ENCODE assay signal across 8 mouse cellular contexts in the genomic region with DNA sequence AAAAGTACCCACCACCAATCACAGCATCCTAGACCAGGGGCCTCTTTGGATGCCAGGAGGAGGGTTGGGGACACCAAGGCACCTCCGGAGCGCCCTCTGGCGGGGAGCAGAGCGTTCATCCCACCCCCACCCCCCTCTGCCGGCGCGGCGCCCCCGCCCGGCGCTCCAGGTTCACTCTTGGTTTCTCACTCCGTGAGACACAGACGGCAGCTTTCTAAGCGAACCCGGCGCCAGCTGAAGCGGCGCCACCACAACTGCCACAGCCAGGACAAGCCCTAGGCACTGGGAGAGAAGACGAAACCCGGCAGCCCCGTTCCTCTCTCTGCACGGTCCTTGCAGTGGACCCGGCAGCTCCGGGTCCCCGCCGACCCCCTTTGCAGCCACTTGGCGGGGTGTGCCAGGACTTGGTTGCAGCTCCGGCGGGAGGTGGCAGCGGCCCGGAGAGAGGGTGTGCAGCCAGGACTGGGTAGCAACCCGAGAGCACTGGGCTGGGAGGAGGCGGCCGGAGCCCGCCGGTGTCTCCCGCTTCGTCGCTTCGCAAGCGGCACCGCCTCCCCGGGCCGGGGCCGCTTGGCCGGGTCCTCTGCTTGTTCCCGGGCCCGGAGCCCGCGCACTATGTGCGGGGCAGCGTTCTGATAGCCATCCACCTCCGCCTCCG. TPM values are rescaled to one million over a fixed set of nuclear protein-coding genes. Genes with fewer than 3 reads are reported as not detected.
DNase-seq lines count a peak whose midpoint lies in the region; ATAC-seq and TF ChIP-seq lines count a peak whose summit lies in the region.

TSS of gene Slc35f1 (plus strand) at position 200 of the 658 bp plus-strand sequence.

- no peak for TF ChIP-seq POLR2A in lung, adult 2 months (IDR thresholded peaks at IDR 0.05; ENCODE audit: borderline replicate concordance, extremely low read depth, low read depth, low read length)

- peak within 1 kb of the TSS; percentile 88 for H3K27ac ChIP-seq in embryonic facial prominence, embryonic 10.5 days (replicated peaks)
- H3K27ac ChIP-seq in heart, embryonic 10.5 days, result peak within 1 kb of the TSS; percentile 80
- peak within 1 kb of the TSS; percentile 65 for H3K27ac ChIP-seq in limb, embryonic 13.5 days

- under 1% methylated on average over 54 of the region's 54 CpGs for WGBS in lung, adult 2 months
- under 1% methylated on average over 54 of the region's 54 CpGs for WGBS in embryonic facial prominence, embryonic 10.5 days
- under 1% methylated on average over 54 of the region's 54 CpGs for WGBS in heart, embryonic 10.5 days
- under 1% methylated on average over 54 of the region's 54 CpGs for WGBS in limb, embryonic 13.5 days

- H3K4me1 ChIP-seq in lung, adult 2 months (ENCODE audit: control insufficient read depth, insufficient read depth, low read length), result no peaks in the 10 kb centered on the region
- H3K4me1 ChIP-seq in embryonic facial prominence, embryonic 10.5 days, result peaks cover 13% of the 10 kb centered on the region
- peaks cover 11% of the 10 kb centered on the region; the same call in 1 of the 2 replicates for H3K4me1 ChIP-seq in heart, embryonic 10.5 days
- H3K4me1 ChIP-seq in limb, embryonic 13.5 days, result peaks cover 7% of the 10 kb centered on the region

- peak within 1 kb of the TSS; percentile 41 for H3K4me3 ChIP-seq in lung, adult 2 months (replicated peaks; ENCODE audit: extremely low read depth, low read depth, low read length)
- H3K4me3 ChIP-seq in embryonic facial prominence, embryonic 10.5 days, result peak within 1 kb of the TSS; percentile 71
- peak within 1 kb of the TSS; percentile 81 for H3K4me3 ChIP-seq in heart, embryonic 10.5 days
- peak within 1 kb of the TSS; percentile 73 for H3K4me3 ChIP-seq in limb, embryonic 13.5 days

- H3K27me3 ChIP-seq in embryonic facial prominence, embryonic 10.5 days (replicated peaks; ENCODE audit: low read depth, poor library complexity, severe bottlenecking), result peaks cover 15% of the 10 kb centered on the region
- peaks cover 6% of the 10 kb centered on the region; the same call in 1 of the 2 replicates for H3K27me3 ChIP-seq in heart, embryonic 10.5 days (ENCODE audit: insufficient read depth, poor library complexity, severe bottlenecking)
- peaks cover 18% of the 10 kb centered on the region for H3K27me3 ChIP-seq in limb, embryonic 13.5 days

- H3K9ac ChIP-seq in limb, embryonic 13.5 days, result peak within 1 kb of the TSS; percentile 79

- DNase-seq in lung, adult 2 months, result peak; percentile 5
- no peak for DNase-seq in lung, postnatal 25 days (ENCODE audit: low spot score)
- DNase-seq in embryonic facial prominence, embryonic 10.5 days (ENCODE audit: low spot score), result peak; percentile 93
- peak; percentile 90 for DNase-seq in heart, embryonic 10.5 days (ENCODE audit: low spot score)
- DNase-seq in kidney, adult 9 months, result peak; percentile 47
- peak; percentile 91 for DNase-seq in neural tube, embryonic 10.5 days (ENCODE audit: extremely low spot score, low spot score)
- peak; percentile 6 for DNase-seq in thymus, postnatal 14 days

- peak within 1 kb of the TSS; percentile 92 for H3K4me2 ChIP-seq in limb, embryonic 13.5 days (replicated peaks)

- no peaks in the 10 kb centered on the region for H3K36me3 ChIP-seq in embryonic facial prominence, embryonic 10.5 days (replicated peaks)
- no peaks in the 10 kb centered on the region for H3K36me3 ChIP-seq in heart, embryonic 10.5 days
- H3K36me3 ChIP-seq in limb, embryonic 13.5 days, result no peaks in the 10 kb centered on the region

- TF ChIP-seq CTCF in lung, adult 2 months (IDR thresholded peaks at IDR 0.05; ENCODE audit: insufficient read depth, low read length), result no peak

- peak; percentile 89 for ATAC-seq in limb, embryonic 13.5 days (ENCODE audit: low FRiP score, low read depth)

- no peaks in the 10 kb centered on the region for H3K9me3 ChIP-seq in embryonic facial prominence, embryonic 10.5 days
- H3K9me3 ChIP-seq in heart, embryonic 10.5 days, result no peaks in the 10 kb centered on the region
- no peaks in the 10 kb centered on the region for H3K9me3 ChIP-seq in limb, embryonic 13.5 days

RNA-seq across cellular contexts. Expression of gene Slc35f1, which starts in this region (rescaled TPM):
- 0.06 and 0.27 TPM in 2 replicates for polyA plus RNA-seq in lung, adult 2 months (2012; rRNA removed)
- polyA plus RNA-seq in embryonic facial prominence, embryonic 10.5 days (2016; fragmentation: Nextera tagmentation; extraction: Ambion mirVana), result 3.6 and 4.9 TPM in 2 replicates
- 1.3 TPM in 2 replicates for polyA plus RNA-seq in heart, embryonic 10.5 days (2016; fragmentation: Nextera tagmentation; extraction: Ambion mirVana)
- 4.5 and 4.6 TPM in 2 replicates for polyA plus RNA-seq in limb, embryonic 13.5 days (2015; fragmentation: Nextera tagmentation; extraction: Ambion mirVana)

Comparison
In these comparisons a context has a peak if more than half of its experiments do, and no peak if none do; other contexts are left out.
1. Peak in DNase-seq and H3K4me3 ChIP-seq in lung, adult 2 months; RNA of the gene not detected or under 1 TPM.